Mouse (Mus musculus): ENCODE results near the gene Usf3. TPM values are rescaled to one million over a fixed set of nuclear protein-coding genes. Genes with fewer than 3 reads are reported as not detected.

Gene Usf3
- polyA plus RNA-seq, 1 experiment from 2014 or later, result 6.7 TPM

- H3K79me2 ChIP-seq (ENCODE audit: inconsistent target), result no peaks in the 10 kb centered on the region; the same call in 1 of the 2 replicates
- WGBS (ENCODE audit: missing documents), result 90% methylated on average over 3 of the region's 3 CpGs
- H3K27ac ChIP-seq, result no peak overlapping the region
- no peak overlapping the region for H3K4me3 ChIP-seq (ENCODE audit: inconsistent target)
- no peaks in the 10 kb centered on the region for H3K36me3 ChIP-seq (ENCODE audit: inconsistent target)
Measured at GRCm38 (mm10) chr16:44188766-44189165, 15.7 kb downstream of the Usf3 start.

DNA sequence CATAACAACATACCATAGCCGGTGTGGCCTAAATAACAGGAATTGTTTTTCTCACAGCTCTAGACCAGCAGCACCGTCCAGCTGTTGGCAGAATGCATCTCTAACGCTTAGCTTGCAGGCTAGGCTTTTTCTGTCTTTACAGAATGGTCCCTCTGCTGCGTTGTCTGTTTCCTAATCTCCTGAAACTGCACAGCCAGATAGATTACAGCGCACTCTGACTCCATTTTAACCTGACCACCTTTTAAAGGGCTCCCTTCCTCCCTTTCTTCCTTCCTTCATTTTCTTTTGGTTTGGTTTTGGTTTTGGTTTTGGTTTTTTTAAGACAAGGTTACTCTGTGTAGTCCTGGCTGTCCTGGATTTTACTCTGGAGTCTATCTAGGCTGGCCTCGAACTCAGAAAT, 17.0 kb downstream of the Usf3 start:
- Histone ChIP-seq H3K36me3 (ENCODE audit: inconsistent target) (no peaks in the 10 kb centered on the region), H3K79me2 (ENCODE audit: inconsistent target) (no peaks in the 10 kb centered on the region; the same call in 1 of the 2 replicates), H3K27ac (no peak overlapping the region), H3K4me3 (ENCODE audit: inconsistent target) (no peak overlapping the region)
- 39% methylated on average over 6 of the region's 6 CpGs for WGBS (ENCODE audit: missing documents)

DNA sequence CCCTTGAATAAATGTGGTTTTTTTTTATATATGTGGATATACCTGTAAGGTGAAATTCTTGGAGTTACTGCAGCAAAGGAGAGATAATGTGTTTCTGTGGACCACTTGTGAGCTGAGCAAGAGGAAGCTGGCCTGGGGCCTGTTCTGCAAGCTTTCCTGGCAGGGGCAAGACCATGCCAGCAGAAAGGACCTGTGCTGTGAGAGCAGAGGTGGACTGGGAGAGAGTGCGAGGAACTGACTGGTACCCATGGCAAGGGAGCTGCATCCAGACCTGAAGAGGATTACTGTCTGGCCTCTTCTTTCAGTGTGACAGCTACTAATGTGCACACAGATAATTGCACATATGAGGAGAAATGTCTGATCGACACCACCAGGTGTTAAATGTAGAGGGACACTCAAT, 17.9 kb downstream of the Usf3 start:
- no peak overlapping the region for H3K27ac ChIP-seq
- WGBS (ENCODE audit: missing documents), result 94% methylated on average over 2 of the region's 2 CpGs

GRCm38 (mm10) chr16:44199066-44199703, 26.1 kb downstream of the Usf3 start:
- H3K27ac ChIP-seq, result 0 out of 2 replicates have a peak overlapping the region, but pooled peaks have one; percentile 8
- H3K4me3 ChIP-seq (ENCODE audit: inconsistent target), result no peak overlapping the region
- 37% methylated on average over 14 of the region's 14 CpGs for WGBS (ENCODE audit: missing documents)
- peaks cover 13% of the 10 kb centered on the region; the same call in 1 of the 2 replicates for H3K36me3 ChIP-seq (ENCODE audit: inconsistent target)
- H3K79me2 ChIP-seq (ENCODE audit: inconsistent target), result no peaks in the 10 kb centered on the region; the same call in 1 of the 2 replicates

More for the DNA sequence above, 17.9 kb downstream of the Usf3 start:
- Histone ChIP-seq H3K79me2 (ENCODE audit: inconsistent target) (no peaks in the 10 kb centered on the region; the same call in 1 of the 2 replicates), H3K36me3 (ENCODE audit: inconsistent target) (no peaks in the 10 kb centered on the region), H3K4me3 (ENCODE audit: inconsistent target) (no peak overlapping the region)

- Histone ChIP-seq H3K79me2 (ENCODE audit: inconsistent target) (no peaks in the 10 kb centered on the region), H3K36me3 (ENCODE audit: inconsistent target) (peaks cover 22% of the 10 kb centered on the region; the same call in 1 of the 2 replicates), H3K27ac (no peak overlapping the region), H3K4me3 (ENCODE audit: inconsistent target) (no peak overlapping the region)
- WGBS (ENCODE audit: missing documents), result 94% methylated on average over 4 of the region's 4 CpGs
Measured at GRCm38 (mm10) chr16:44200146-44200545, 27.1 kb downstream of the Usf3 start.

GRCm38 (mm10) chr16:44204331-44204730, 31.3 kb downstream of the Usf3 start:
- no peak overlapping the region for H3K4me3 ChIP-seq (ENCODE audit: inconsistent target)
- H3K79me2 ChIP-seq (ENCODE audit: inconsistent target), result no peaks in the 10 kb centered on the region
- no peak overlapping the region for H3K27ac ChIP-seq
- H3K36me3 ChIP-seq (ENCODE audit: inconsistent target), result peaks cover 36% of the 10 kb centered on the region
- WGBS (ENCODE audit: missing documents), result 97% methylated on average over 6 of the region's 6 CpGs

GRCm38 (mm10) chr16:44205973-44206372, 32.9 kb downstream of the Usf3 start:
- no peaks in the 10 kb centered on the region for H3K79me2 ChIP-seq (ENCODE audit: inconsistent target)
- WGBS (ENCODE audit: missing documents), result 94% methylated on average over 8 of the region's 8 CpGs
- H3K4me3 ChIP-seq (ENCODE audit: inconsistent target), result no peak overlapping the region
- H3K27ac ChIP-seq, result no peak overlapping the region
- H3K36me3 ChIP-seq (ENCODE audit: inconsistent target), result peaks cover 39% of the 10 kb centered on the region

DNA sequence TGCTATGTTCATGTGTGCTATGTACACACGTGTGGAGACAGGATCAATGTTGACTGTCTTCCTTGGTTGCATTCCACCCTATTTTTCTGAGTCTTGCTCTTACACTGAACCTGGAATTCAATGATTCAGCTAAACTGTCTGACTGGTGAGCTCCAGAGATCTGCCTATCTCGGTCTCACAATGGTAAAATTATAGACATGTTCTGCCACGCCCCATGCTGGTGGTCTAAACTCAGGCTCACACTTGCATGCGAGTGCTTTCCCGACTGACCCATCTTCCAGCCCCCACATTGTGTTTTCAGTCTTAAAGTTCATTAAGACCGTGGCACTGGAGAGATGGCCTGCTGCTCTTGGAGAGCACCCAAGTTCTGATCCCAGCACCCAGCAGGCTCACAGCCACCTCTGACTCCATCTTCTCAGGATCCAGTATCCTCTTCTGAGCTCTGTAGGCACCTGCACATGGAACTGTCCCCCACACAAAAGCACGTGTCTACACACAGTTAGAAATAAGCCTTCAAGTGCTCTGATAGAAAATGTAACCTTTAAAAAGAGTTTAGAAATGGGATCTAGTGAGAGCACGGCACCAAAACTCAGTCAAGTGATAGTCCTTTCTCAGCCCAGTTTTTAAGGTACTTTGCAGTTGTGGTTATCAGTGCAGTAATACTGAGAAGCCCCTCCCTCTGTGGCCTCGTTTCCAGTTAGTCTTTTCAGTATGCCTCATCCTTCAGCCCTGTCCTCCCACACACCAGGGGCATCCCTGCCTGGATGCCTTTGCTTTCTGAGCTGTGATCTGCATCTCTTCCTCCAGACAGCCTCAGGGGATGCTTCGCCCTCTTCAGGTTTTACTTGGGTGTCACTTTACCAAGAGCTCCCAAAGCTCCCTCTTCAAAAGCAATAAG, 37.4 kb downstream of the Usf3 start:
- Histone ChIP-seq H3K27ac (no peak overlapping the region), H3K79me2 (ENCODE audit: inconsistent target) (no peaks in the 10 kb centered on the region), H3K36me3 (ENCODE audit: inconsistent target) (peaks cover 30% of the 10 kb centered on the region), H3K4me3 (ENCODE audit: inconsistent target) (no peak overlapping the region)
- WGBS (ENCODE audit: missing documents), result 93% methylated on average over 10 of the region's 10 CpGs

GRCm38 (mm10) chr16:44211054-44211414, 38.0 kb downstream of the Usf3 start:
- peaks cover 36% of the 10 kb centered on the region for H3K36me3 ChIP-seq (ENCODE audit: inconsistent target)
- no peak overlapping the region for H3K27ac ChIP-seq
- H3K79me2 ChIP-seq (ENCODE audit: inconsistent target), result no peaks in the 10 kb centered on the region
- H3K4me3 ChIP-seq (ENCODE audit: inconsistent target), result no peak overlapping the region
- 100% methylated on average over 1 of the region's 1 CpGs for WGBS (ENCODE audit: missing documents)

- no peak overlapping the region for H3K4me3 ChIP-seq (ENCODE audit: inconsistent target)
- WGBS (ENCODE audit: missing documents), result 93% methylated on average over 7 of the region's 7 CpGs
- no peaks in the 10 kb centered on the region for H3K79me2 ChIP-seq (ENCODE audit: inconsistent target)
- peaks cover 41% of the 10 kb centered on the region for H3K36me3 ChIP-seq (ENCODE audit: inconsistent target)
- no peak overlapping the region for H3K27ac ChIP-seq
Measured at GRCm38 (mm10) chr16:44212703-44213102, 39.7 kb downstream of the Usf3 start.

DNA sequence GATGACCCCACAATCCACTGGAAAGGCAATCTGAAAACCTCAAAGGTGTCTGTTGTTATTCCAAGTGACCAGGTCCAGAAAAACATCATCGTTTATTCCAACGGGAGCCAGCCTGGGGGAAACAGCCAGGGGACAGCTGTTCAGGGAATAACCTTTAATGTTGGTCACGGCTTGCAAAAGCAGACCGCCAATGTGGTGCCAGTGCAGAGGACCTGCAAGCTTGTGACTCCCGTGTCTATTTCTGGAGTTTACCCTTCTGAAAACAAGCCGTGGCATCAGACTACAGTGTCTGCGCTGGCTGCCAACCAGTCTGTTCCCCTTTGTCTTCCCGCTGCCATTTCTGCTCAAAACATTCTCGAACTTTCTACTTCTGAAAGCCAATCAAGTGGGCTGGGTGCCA, 42.5 kb downstream of the Usf3 start:
- Histone ChIP-seq H3K27ac (no peak overlapping the region), H3K4me3 (ENCODE audit: inconsistent target) (no peak overlapping the region), H3K36me3 (ENCODE audit: inconsistent target) (peaks cover 25% of the 10 kb centered on the region), H3K79me2 (ENCODE audit: inconsistent target) (no peaks in the 10 kb centered on the region)
- 95% methylated on average over 9 of the region's 9 CpGs for WGBS (ENCODE audit: missing documents)

DNA sequence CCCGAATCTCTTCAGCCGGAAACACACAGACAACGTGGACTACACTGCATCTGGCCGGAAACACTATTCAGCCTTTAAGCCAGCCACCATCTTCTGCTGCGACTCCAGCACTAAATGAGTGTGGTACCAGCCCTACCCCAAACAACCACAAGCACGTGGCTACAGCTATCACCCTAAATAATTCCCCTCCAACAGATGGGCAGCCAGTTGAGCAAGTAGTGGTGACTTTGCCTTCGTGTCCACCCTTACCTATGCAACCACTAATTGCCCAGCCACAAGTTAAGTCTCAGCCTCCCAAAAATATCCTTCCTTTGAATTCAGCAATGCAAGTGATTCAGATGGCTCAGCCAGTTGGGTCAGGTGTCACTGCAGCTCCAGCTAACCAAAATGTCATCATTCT, 43.4 kb downstream of the Usf3 start:
- 92% methylated on average over 7 of the region's 7 CpGs for WGBS (ENCODE audit: missing documents)
- H3K27ac ChIP-seq, result no peak overlapping the region
- H3K4me3 ChIP-seq (ENCODE audit: inconsistent target), result no peak overlapping the region
- peaks cover 25% of the 10 kb centered on the region for H3K36me3 ChIP-seq (ENCODE audit: inconsistent target)
- H3K79me2 ChIP-seq (ENCODE audit: inconsistent target), result no peaks in the 10 kb centered on the region

DNA sequence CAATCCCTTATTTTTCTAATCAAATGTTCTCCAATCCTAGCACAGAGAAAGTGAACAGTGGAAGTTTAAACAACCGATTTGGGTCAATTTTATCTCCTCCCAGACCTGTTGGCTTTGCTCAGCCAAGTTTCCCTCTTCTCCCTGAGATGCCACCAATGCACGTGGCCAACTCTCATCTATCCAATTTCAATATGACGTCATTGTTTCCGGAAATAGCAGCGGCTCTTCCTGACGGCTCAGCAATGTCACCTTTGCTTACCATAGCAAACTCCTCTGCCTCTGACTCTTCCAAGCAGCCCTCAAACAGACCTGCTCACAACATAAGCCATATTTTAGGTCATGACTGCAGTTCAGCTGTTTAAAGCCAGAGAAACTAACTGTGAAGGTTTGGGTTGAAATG, 48.4 kb downstream of the Usf3 start:
- 89% methylated on average over 6 of the region's 6 CpGs for WGBS (ENCODE audit: missing documents)

DNA sequence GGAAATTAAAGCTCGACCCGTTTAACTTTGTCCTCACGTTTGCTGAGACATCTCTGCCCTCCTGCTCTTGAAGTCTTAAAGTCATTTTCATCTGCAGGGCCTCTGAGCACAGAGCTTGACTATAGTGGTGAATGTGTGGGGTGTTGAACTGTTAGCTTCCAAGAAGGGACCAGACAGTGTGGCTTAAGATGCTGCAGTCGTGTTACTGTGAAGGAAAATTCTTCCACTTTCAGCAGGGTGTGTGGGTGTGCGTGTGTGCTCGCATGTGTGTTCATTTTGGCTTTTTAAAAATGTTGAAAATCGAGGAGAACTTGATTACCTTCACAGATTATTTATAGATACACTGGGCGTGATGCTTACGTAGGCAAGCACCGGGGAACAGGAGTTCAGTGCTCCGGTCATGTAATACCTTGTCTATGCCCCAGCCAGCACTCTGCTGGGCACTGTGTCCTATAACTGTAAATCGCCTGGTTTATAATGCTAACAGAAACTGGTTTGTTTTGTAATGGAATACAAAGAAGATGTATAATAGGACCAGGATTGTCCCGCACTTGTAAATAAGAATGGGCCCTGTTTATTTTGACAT, 53.8 kb downstream of the Usf3 start:
- no peaks in the 10 kb centered on the region for H3K79me2 ChIP-seq (ENCODE audit: inconsistent target)
- no peak overlapping the region for H3K27ac ChIP-seq
- 97% methylated on average over 13 of the region's 13 CpGs for WGBS (ENCODE audit: missing documents)
- H3K4me3 ChIP-seq (ENCODE audit: inconsistent target), result no peak overlapping the region
- H3K36me3 ChIP-seq (ENCODE audit: inconsistent target), result no peaks in the 10 kb centered on the region

More for the DNA sequence above, 48.4 kb downstream of the Usf3 start:
- Histone ChIP-seq H3K4me3 (ENCODE audit: inconsistent target) (no peak overlapping the region), H3K27ac (no peak overlapping the region), H3K79me2 (ENCODE audit: inconsistent target) (no peaks in the 10 kb centered on the region), H3K36me3 (ENCODE audit: inconsistent target) (peaks cover 6% of the 10 kb centered on the region; the same call in 1 of the 2 replicates)

DNA sequence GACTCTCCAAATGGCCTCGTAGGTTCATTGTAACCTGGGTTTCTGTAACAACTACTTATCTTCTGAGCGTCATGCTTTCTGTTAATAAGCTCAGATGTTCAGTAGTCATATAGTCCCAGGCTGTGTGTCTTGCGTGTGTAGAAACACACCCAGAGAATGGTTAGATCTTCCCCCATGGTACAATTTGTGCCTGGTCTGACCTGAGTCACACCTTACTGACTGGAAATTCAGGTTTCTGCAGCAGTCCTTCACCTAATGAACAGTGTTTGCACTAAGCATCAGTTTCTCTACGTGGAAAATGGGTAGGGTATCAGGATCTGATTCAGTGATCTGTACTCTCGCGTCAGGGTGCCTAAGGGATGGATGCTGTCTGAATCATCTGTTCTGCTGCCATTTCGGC, 60.0 kb downstream of the Usf3 start:
- Histone ChIP-seq H3K79me2 (ENCODE audit: inconsistent target) (no peaks in the 10 kb centered on the region), H3K36me3 (ENCODE audit: inconsistent target) (no peaks in the 10 kb centered on the region), H3K4me3 (ENCODE audit: inconsistent target) (no peak overlapping the region), H3K27ac (no peak overlapping the region)
- WGBS (ENCODE audit: missing documents), result 91% methylated on average over 7 of the region's 7 CpGs

Data from macrophage (primary cell).